Mouse (Mus musculus) T-helper 17 cell (primary cell): ENCODE results near the gene Gm45062.

Experiments used
- in situ Hi-C, 2 experiments: fragments of 300-600 bp; cut with MboI, MseI; formaldehyde crosslinking; loops; 1 replicate in 1 of 2; 2 replicates in 1 of 2; pipeline ENCODE4 v1.15.1; 2025; ENCODE audit warnings: high pct_unique_total_duplicates in 2 of 2

Gene Gm45062

DNA sequence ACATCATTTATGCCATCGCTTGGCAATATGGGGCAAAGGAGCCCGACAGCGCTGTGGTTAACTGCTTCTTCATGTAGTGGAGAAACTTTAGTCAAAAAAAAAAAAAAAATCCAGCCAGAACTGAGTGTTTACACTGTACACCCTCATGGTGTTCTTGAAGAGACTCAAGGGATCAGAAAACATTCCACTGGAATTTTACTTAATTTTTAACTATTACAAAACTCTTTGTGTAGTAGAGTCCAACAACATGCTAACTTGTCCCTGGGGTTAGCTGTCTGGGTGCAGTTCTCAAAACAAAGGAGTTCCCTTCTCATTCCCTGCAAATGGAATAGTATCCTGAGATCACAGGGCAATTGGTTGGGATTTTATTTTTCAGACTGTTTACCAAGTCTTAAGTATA lies 210.7 kb downstream of the Gm45062 start:
- in situ Hi-C loops = no loop called here

DNA sequence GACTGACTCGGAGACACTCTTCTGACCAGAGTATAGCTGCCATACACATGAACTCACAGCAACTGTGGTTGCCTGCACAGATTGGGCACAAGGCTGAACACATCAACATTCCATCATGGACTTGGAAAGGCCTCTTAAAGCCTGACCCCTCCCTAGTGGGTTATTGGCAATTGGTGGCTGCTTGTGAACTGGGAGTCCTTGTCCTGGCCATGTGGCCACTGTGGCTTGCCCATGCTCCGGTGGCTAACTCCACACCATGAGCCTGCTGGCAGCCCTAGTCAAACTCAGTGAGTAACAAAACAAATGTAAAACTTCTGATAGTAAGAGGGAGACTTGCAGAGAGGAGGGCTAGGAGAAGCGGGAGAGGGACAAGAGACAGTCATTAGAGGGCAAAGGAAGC lies 212.9 kb downstream of the Gm45062 start:
- in situ Hi-C loops = no loop called here

DNA sequence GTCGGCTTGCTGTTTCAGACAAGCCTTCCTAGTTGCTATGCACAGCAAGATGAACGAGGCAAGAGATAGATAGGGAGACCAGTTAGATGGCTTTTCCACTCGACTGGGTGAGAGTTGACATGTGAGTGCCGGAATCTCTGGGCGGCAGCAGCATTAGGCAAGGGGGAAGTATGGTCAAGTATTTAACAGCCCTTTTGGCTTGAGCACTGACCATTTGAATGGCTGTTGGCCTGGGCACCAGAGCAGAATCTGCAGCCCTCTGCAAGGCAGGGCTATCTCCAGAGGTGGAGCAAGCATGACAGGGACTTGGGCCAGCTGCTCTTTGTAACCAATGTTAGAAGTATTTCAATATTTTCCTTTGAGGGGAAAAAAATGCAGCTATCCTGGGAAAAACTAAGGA lies 213.7 kb downstream of the Gm45062 start:
- in situ Hi-C loops = no loop called here

DNA sequence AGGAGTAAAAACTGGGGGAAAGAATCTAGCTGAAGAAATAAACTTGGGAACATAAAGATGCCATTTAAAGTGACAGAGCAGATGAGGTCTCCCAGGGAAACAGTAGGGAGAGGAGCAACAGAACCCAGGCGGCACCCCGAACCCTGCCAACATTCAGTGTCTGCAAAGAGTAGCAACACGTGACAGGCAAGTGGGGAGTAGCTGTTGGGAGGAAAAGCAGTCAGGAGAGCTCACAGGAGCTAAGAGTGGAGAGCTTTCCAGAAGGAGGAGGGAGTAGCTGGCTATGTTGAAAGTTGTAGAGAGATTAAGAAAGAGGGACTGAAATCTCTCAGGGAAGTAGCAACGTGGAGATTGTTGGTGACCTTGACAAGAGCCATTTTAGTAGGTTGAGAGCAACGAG lies 214.2 kb downstream of the Gm45062 start:
- in situ Hi-C loops = no loop called here

DNA sequence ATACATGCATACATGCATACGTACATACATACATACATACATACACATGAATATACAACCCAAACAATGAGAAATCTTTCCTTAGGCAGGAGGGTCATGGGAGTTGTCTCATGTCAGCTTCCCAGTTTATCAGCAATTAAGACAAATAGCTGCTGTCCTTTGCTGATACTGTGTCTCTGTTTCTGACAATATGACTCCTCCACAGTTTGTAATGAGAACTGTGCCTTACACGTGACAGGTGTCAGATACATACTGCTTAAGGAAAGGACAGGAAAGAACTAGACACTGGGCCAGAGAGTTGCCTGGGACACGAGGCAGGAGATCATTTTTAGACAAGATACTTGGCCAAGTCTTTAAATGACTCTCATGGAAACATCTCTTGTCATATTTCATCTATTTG lies 215.1 kb downstream of the Gm45062 start:
- in situ Hi-C loops = no loop called here

DNA sequence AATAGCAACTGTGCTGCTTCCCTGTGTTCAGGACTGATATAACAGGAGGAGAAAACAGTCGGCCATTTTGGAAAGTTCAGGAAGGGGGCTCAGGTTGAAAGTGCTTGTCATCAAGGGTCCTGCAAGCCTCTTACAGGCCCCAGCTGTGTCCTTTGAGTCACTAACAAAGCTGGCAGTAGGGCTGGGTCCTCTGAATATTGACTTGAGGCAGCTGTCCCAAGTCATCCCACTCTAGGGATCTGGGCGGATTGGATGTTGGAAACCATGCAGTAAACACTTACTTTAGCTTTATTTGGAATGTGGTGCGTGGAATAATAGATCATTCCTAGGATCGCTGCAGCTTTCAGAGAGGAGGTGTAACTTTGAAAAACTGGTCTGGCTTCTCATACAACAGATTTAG lies 215.6 kb downstream of the Gm45062 start:
- in situ Hi-C loops = no loop called here

DNA sequence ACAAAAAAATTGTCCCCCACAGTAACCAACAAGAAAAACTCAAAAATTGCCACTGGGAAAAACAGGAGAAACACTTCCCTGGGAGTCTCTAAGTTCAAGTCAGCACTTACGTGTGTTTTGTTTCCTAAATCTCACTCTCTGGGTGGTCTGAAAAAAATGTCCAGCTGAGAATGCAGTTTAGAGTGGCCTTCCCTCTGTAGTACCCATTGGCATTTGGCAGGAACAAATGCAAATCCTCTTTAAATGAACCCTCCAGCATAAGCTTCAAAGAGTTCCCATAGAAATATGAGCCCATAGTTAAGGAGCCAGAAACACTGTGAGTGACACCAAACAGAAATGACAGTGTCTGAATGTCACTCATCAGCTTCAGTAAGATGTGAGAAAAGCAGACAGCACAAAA lies 219.9 kb downstream of the Gm45062 start:
- in situ Hi-C loops = no loop called here

DNA sequence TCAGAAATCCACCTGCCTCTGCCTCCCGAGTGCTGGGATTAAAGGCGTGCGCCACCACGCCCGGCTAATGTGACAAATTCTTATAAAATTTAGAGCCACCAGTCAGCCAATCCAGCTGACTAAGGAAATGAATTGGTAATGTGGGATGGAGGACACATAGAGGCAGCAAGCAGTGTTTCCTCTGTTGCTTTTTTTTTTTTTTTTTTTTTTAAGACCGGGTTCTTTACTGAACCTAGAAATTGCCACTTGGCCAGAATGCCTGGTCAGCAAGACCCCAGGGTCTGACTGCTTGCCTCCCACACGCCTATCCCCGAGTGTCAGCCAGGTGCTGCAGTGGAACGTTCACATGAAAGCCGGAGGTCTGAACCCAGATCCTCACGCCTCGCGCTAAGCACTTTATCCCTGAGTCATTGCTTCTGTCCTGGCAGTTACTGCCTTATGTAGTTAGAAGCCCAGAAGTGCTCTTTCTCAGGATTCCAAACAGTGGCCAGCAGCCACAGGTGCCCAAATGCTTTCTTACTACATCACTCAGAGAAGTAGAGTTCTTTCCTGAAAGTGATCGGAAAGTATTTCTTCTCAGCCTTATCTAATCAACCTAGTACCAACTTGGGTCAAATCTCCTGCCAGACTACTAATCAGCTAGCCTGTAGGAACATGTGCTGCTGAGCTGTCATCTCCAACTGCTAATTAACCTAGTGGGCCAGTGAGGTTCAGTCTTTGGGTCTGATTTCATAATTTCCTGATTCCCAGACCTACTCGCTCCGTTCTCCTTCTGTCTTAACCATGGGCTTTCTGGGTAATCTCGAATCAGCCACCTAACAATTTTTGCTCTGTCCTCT lies 225.4 kb downstream of the Gm45062 start:
- in situ Hi-C loops = no loop called here

DNA sequence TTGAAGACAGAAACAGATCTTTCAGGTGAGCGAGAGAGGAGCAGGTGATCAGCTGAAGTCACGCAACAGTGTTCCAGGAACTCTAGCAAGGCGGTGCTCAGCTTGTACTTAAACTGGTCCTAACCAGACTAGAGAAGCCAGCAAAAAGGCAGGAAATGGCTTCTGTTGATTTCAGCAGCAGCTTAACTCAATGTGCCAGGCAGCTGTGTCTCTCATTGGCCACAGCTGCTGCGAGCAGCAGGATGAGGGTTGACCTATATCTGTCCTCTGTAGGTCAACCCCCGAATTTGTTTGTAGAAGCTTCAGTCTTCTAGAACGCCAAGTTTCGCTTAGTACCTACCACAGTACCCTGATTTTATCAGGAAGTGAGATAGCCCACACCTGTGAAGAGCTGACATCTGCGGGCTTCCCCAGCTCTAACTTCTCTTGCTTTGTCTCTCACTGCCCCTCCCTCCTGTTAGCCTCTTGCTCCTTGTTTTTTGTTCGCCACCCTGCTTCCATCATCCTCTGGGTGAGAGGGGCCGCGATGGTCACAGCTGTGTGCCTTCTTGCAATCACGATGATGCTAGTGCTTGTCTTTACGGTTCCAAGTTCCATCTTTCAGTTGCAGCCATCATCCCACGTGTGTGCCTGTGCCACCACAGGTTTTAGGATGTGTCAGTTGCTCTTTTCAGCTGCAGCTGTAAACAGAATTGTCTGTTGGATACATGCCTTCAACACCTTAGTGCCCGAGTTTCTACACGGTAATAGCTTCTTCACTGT lies 226.3 kb downstream of the Gm45062 start:
- in situ Hi-C loops = no loop called here

DNA sequence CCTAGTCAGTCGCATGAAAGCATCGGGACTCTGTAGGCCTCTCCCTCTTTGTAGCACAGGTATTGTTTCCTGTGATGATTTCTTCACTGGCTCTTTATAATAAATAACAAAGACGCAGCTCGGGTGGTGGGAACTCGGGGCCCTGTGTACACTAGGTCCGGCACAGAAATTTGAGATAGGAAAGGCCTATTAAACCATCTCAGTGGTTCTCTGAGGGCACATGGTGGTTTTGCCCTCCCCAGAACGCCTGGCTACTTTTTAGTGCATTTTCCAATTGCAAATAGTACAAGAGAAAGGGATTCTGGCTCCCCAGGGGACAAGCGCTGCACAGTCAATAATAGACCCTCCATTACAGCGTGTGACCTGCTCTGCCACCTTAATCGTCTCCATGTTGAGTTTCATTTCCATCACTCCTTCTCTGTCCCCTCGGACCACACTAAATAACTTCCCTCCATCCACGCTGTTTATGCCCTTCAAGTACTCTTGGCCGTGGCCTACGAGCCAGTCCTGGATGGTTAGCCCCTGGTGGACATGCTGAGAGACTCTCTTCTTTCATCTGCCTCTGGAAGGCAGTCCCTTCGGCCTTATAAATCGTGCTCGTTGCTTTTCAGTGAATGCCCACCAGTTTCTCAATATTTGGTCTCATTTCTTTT lies 227.3 kb downstream of the Gm45062 start:
- in situ Hi-C loops = no loop called here

DNA sequence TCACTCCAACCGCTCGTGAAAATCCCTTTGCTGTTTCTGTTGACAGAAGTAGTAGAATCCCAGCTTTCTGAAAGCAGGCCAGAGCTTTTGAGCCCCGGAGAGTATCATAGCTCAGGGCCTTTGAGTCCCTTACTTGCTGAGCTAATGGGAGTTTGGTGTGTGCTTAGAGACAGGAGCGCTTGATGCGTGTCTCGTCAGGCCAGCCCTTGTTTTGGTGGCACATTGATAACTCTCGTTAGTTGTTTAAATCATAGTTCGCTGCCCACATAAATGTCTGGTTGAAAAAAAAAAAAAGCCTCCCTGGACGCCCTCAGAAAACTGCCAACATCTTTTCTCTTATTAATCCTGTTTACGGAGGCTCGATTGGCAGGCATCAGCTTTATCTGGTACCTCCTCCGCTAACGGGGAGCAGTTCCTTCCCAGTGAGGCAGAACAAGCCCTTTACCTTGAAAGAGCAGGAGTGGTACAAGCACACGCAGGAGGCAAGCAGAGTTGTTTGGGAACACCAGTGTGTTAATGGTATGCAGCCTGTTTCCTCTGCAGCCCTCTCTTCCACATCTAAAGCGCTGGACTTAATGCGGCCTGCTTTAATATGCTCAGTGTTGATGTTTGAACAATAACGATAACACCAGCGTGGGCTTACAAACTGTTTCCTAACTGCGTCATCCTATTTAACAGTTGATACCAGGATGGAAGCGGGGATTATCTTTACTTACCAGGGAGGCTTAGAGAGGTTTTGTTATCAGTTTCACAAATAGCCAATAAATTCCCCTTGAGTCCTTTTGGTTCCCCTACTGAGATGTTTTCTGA lies 228.0 kb downstream of the Gm45062 start:
- in situ Hi-C loops = no loop called here

DNA sequence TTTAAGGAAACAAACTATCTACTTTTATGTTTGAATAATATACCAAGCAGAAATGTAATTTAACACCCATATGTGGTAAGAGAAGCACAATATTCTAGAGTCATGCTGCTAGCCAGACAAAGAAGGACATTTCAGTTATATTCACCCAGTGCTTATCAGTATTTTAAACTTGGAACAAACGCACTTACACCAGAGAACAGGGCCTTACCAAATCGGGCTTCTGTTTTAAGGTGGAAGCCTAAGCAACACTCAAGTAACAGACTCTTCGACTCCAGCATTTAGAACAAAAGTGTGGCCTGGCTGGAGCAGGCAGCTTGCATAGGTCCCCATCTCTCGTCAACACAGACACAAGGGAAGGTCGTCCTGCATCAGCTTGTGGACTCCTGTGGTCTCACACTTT lies 229.0 kb downstream of the Gm45062 start:
- in situ Hi-C loops = no loop called here

DNA sequence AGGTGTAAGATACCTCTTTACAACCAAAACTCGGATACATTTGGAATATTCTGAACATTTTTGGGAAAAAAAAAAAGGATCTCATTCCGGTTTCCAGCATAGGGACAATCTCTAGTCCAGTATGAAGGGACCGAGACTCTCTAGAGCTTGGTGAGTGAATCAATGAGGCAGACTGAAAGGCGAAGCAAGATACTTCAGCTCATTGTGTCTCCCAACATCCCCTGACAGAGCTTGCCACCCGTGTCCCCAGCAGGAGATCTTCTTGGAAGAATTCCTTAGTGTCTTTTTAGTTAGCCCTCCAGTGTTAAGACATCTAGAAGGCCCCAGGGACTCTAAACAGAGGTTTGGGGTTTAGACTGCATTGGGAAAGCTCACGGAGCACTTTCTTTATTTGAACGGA lies 230.0 kb downstream of the Gm45062 start:
- in situ Hi-C loops = no loop called here

DNA sequence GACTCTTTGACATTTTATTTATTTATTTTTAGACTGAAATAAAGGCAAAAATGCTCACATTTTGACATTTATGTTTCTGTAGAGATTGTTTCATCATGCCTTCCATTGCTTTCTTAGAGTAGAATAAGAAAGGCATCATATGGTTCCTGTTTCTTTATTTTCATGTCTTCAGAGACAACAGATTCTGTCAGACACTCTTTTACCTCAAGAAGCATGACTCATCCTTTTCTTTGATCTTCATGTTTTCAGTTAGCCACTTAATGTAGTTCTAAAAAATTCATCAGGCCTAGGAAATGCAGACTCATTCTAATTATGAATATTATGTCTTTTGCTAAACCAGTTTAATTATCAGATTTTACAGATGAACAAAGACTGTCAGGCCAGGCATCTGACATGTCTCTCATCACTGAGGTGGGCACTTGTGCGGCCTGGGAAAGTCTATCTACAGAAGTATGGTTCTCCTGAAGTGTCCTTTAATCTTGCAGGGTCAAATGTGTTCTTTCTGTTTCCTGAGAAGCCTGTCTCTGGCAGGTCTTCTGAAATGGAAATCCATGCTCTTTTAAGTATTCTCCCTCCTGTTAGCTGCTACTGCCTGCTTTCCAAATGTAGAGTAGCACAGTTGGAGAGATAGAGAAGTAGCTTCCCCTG lies 230.8 kb downstream of the Gm45062 start:
- in situ Hi-C loops = loop anchor here (5.0 to 10.0 kb wide), 2 partner anchors 633 to 635 kb away; no protein-coding TSS in a partner anchor

DNA sequence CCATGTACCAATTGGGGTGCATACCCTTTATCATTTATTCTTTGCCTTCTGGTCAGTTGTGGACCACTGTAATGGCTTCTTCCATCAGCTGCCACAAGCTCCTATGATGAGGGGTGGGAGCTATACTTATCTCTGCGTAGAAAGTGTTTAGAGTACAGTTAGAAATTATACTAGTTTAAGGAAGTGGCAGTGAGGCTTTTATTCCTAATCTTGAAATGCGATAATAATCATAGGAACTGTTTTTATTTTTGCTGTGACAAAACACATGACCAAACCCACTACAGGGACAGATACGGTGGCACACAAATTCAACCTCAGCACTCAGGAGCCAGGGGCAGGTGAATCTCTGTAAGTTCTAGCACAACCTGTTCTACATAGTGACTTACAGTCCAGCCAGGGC lies 233.0 kb downstream of the Gm45062 start:
- in situ Hi-C loops = loop anchor here (5.0 to 10.0 kb wide), 2 partner anchors 635 to 637 kb away; no protein-coding TSS in a partner anchor

DNA sequence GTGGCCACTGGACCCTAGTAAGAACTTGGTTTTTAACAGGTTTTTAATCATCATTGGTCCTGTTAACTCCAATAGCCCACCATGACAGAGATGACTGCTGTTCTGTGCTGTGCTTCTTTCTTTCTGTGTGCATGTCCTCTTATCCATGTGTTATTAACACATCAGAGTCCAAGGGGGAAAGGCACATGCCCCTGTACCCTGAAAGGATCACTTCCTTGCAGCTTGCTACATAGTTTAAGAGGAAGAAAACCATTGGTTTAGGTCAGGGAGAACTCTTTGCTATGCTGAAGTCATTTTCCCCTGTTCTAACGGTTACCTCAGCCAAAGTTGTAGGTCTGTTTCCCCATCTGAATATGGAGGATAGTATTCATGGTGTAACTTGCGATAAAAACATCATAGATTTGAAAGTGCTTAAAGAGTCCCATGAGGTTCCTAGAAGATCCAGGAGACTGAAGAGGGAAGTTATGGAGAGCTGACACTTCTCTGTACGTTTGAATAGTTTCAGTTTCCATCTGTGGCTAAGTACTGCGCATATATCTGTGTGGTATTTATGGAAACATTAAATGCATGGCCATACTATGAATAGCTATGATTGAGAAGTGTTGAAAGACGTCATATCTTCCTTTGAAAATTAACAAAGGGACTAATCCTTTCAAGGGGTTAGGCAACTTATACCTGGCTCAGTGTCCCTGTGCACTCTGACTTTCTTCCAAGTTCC lies 236.0 kb downstream of the Gm45062 start:
- in situ Hi-C loops = loop anchor here (5.0 to 10.0 kb wide), 3 partner anchors 218 to 640 kb away; no protein-coding TSS in a partner anchor

DNA sequence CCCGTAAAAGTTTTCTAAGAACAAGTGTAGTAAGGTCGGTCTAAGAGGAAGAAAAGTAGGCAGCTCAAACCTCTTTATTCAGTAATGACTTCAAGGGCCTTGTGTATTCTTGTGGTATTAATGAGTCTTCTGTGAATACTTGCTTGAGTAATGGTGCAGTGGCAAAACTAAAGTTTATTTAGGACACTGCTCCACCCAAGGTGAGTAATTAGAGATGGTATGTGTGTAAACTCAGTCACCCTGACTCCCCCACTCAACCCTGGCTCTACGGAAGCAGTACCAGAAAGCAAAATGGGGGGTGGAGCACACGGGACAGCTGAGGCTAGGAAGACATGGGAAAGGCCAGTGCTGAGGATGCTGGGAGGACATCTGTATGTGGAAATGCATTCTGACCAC lies 236.6 kb downstream of the Gm45062 start:
- in situ Hi-C loops = loop anchor here (5.0 to 10.0 kb wide), 3 partner anchors 219 to 641 kb away; no protein-coding TSS in a partner anchor

DNA sequence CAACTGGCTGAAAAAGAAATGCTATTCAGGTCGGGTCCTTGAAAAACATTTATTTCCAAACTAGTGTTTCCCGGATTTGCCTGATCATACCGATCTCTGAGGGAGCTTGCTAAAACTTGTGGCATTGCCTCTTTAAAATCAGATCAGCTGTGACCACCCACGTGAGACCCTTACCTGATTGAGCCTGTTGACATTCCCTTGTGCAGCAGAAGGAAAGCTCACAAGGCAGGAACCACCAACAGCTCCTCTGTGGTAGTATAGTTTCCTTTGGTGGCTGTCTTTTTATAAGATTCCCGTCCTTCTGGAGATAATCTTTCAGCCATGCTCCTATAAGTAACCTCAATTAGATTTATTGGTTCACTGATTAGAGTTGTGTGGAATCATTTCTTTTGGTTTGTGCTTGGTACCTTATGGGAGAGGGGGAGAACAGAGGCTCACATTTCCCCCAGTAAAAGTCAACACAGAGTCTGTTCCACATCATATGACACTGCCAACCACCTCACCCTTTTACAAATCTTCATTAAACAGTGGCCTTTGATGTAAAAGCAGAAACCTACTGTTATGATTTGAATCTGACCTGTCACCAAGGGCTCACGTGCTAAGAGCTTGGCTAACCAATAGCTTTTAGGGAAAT lies 238.1 kb downstream of the Gm45062 start:
- in situ Hi-C loops = loop anchor here (5.0 to 10.0 kb wide), 3 partner anchors 220 to 643 kb away; no protein-coding TSS in a partner anchor

DNA sequence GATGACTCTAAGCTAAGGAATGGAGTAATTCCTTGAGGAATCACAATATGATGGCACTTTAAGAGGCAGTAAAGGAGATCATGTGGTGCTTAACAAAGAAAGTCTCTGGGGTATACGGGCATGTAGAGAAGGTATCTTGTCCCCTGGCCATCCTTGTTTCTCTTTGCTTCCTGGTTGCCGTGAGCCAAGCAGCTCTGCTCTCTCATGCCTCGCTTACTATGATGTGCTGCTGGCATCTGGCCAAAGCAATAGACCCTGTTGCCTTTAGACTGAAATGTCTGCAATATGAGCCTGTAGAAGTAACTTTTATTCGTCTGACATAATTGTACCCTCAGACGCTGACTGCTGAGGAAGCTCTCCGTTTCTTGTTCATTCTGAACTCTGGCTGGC lies 238.6 kb downstream of the Gm45062 start:
- in situ Hi-C loops = loop anchor here (5.0 to 10.0 kb wide), 3 partner anchors 221 to 643 kb away; no protein-coding TSS in a partner anchor
